Mouse (Mus musculus) lung, adult 2 months (tissue): ENCODE measurements around the gene Rpl35.

Experiments
- CTCF ChIP-seq: fragments of 200-500 bp; IDR thresholded peaks from 2 replicates; pipeline ENCODE4 v1.5.1; 2011; ENCODE audit warnings: mild to moderate bottlenecking, low read length, control low read depth; ENCODE audit not compliant: insufficient read depth
- POLR2A ChIP-seq: fragments of 200-500 bp; IDR thresholded peaks from 2 replicates; pipeline ENCODE4 v1.6.1; 2011; ENCODE audit warnings: low read depth, mild to moderate bottlenecking, control low read depth, low read length, borderline replicate concordance; ENCODE audit errors: extremely low read depth

DNA sequence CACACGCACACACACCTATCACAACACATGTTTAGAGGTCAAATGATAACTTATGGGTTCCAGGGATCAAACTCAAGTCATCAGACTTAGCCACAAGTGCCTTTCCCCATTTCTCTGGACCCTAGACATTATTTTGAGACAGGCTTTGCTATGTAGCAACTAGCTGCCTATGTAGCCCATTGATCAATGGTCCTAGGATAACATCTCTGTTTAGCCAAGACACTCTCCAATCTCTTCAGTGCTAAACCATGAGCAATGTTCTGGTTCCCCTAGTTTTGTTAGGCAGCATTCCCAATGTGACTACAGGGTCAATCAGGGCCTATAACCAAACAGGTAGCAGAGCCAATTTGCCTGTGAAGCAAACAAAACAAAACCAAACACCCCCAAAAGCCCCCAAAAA lies 43.1 kb upstream of the Rpl35 start:
- TF ChIP-seq CTCF (no peak), POLR2A (no peak)
